Mouse (Mus musculus): ENCODE measurements at regions not wholly inside any gene's neighbourhood (a gene's known extent, or its start where the extent isn't known, plus 50 kb on each side); places are given as distances from the start of the nearest gene placed in this dataset.

- peak in 1 of 2 experiments; percentile 4 for DNase-seq
Measured at GRCm38 (mm10) chr1:65509003-65509402, 227.1 kb downstream of the Pth2r start.

GRCm38 (mm10) chr1:65535674-65536073 lies 253.8 kb downstream of the Pth2r start:
- DNase-seq = peak in 1 of 2 experiments; percentile 26

GRCm38 (mm10) chr1:65538509-65538908 lies 256.7 kb downstream of the Pth2r start:
- DNase-seq = no peak

GRCm38 (mm10) chr1:65544219-65544864 lies 262.5 kb downstream of the Pth2r start:
- no peak for DNase-seq

GRCm38 (mm10) chr1:65545336-65546060 lies 263.6 kb downstream of the Pth2r start:
- peak; percentile 57 to 60 for DNase-seq

GRCm38 (mm10) chr1:65548830-65549229 lies 267.0 kb downstream of the Pth2r start:
- DNase-seq = peak; percentile 87 to 91

GRCm38 (mm10) chr1:65587402-65587801 lies 305.5 kb downstream of the Pth2r start:
- no peak for DNase-seq

GRCm38 (mm10) chr1:65635315-65635714 lies 291.0 kb upstream of the Crygf start:
- no peak for DNase-seq

GRCm38 (mm10) chr1:65654460-65654859 lies 271.9 kb upstream of the Crygf start:
- DNase-seq = peak; percentile 7 to 10

- no peak for DNase-seq
Measured at GRCm38 (mm10) chr1:65681960-65682359, 244.4 kb upstream of the Crygf start.

- no peak for DNase-seq
Measured at GRCm38 (mm10) chr1:65687322-65687721, 239.0 kb upstream of the Crygf start.

- DNase-seq = no peak
Measured at GRCm38 (mm10) chr1:65730262-65730661, 196.1 kb upstream of the Crygf start.

GRCm38 (mm10) chr1:65757951-65758350 lies 168.4 kb upstream of the Crygf start:
- DNase-seq = peak; percentile 6 to 7

- DNase-seq = peak; percentile 8 to 32
Measured at GRCm38 (mm10) chr1:65761141-65761540, 165.2 kb upstream of the Crygf start.

- no peak for DNase-seq
Measured at GRCm38 (mm10) chr1:65800244-65800643, 126.1 kb upstream of the Crygf start.

- DNase-seq = peak; percentile 65 to 78
Measured at GRCm38 (mm10) chr1:65820771-65821170, 105.5 kb upstream of the Crygf start.

GRCm38 (mm10) chr1:65841116-65841515 lies 85.2 kb upstream of the Crygf start:
- DNase-seq = no peak

GRCm38 (mm10) chr1:65847005-65847404 lies 79.3 kb upstream of the Crygf start:
- DNase-seq = no peak

GRCm38 (mm10) chr1:65873691-65874090 lies 52.6 kb upstream of the Crygf start:
- peak; percentile 8 to 15 for DNase-seq

Measured in cerebellum, postnatal 25 days (tissue).